In the genomic region with DNA sequence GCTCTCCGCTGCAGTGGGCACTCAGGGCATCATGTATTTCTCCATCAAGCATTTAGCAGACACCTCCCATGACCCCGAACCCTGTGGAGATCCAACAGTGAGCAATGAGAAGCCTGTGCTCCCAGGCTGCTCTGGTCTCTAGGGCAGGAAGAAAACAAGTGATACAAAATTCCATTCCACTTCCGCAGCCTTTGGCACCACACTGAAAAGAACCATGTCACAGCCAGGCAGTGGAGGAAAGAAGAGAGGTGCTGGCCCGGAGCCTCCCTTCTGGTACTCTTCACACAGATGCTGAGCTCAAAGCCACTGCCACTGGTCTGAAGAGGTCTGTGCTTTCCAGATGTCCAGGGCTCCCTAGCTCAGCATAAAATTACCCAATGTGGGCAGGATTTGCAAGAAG, we compare ENCODE assay signal across 27 mouse cellular contexts.
DNase-seq lines count a peak whose midpoint lies in the region; ATAC-seq and TF ChIP-seq lines count a peak whose summit lies in the region.
"Had no signal": no experiment of that assay in that cellular context is flagged by ENCODE, and none has a peak within 500 bp of the region (broad histone marks: within the 10 kb centered on the region; RNA-seq: fewer than 3 reads in every experiment).

No protein-coding gene starts in this region.

- H3K36me3 ChIP-seq in heart, embryonic 11.5 days (ENCODE audit: control insufficient read depth, insufficient read depth, low read length): no peaks in the 10 kb centered on the region
- H3K36me3 ChIP-seq: embryonic facial prominence, embryonic 13.5 days; forebrain, embryonic 10.5 days; forebrain, embryonic 15.5 days; hindbrain, embryonic 12.5 days; intestine, embryonic 15.5 days; limb, embryonic 13.5 days; midbrain, embryonic 12.5 days; neural tube, embryonic 12.5 days had no signal

- H3K4me1 ChIP-seq in heart, embryonic 11.5 days (ENCODE audit: control insufficient read depth, insufficient read depth, low read length): no peaks in the 10 kb centered on the region
- no peaks in the 10 kb centered on the region for H3K4me1 ChIP-seq in cerebellum, adult 2 months (ENCODE audit: control insufficient read depth, insufficient read depth, low read length)
- H3K4me1 ChIP-seq: embryonic facial prominence, embryonic 13.5 days; hindbrain, embryonic 12.5 days; intestine, embryonic 15.5 days; megakaryocyte, embryonic 14.5 days had no signal

- H3K4me2 ChIP-seq in heart, embryonic 11.5 days: no peak overlapping the region
- H3K4me2 ChIP-seq: embryonic facial prominence, embryonic 13.5 days; forebrain, embryonic 15.5 days; hindbrain, embryonic 12.5 days; intestine, embryonic 15.5 days; limb, embryonic 13.5 days; liver, embryonic 11.5 days; midbrain, embryonic 12.5 days; neural tube, embryonic 12.5 days had no signal

- no peak overlapping the region for H3K27ac ChIP-seq in heart, embryonic 11.5 days (ENCODE audit: low read depth, low read length)
- no peak overlapping the region for H3K27ac ChIP-seq in cerebellum, adult 2 months (ENCODE audit: insufficient read depth, low read length)
- H3K27ac ChIP-seq: embryonic facial prominence, embryonic 13.5 days; forebrain, embryonic 10.5 days; forebrain, embryonic 15.5 days; hindbrain, embryonic 12.5 days; hindbrain, postnatal 0 days; intestine, embryonic 15.5 days; layer of hippocampus, adult 2 months; limb, embryonic 13.5 days; midbrain, embryonic 12.5 days; neural tube, embryonic 12.5 days had no signal

- no peak overlapping the region for H3K9ac ChIP-seq in heart, embryonic 11.5 days (ENCODE audit: low read depth, low read length)
- H3K9ac ChIP-seq: embryonic facial prominence, embryonic 13.5 days; forebrain, embryonic 15.5 days; hindbrain, embryonic 12.5 days; intestine, embryonic 15.5 days; limb, embryonic 13.5 days; midbrain, embryonic 12.5 days; neural tube, embryonic 12.5 days had no signal

- H3K4me3 ChIP-seq in heart, embryonic 11.5 days (ENCODE audit: low read depth, low read length): no peak overlapping the region
- no peak overlapping the region for H3K4me3 ChIP-seq in cerebellum, adult 2 months (replicated peaks; ENCODE audit: insufficient read depth, low read depth, low read length)
- H3K4me3 ChIP-seq: embryonic facial prominence, embryonic 13.5 days; forebrain, embryonic 10.5 days; forebrain, embryonic 15.5 days; hindbrain, embryonic 12.5 days; intestine, embryonic 15.5 days; layer of hippocampus, adult 2 months; limb, embryonic 13.5 days; megakaryocyte, embryonic 14.5 days; midbrain, embryonic 12.5 days; myocyte; neural tube, embryonic 12.5 days had no signal

- no peaks in the 10 kb centered on the region for H3K9me3 ChIP-seq in heart, embryonic 11.5 days (replicated peaks; ENCODE audit: control insufficient read depth, low read length)
- H3K9me3 ChIP-seq: embryonic facial prominence, embryonic 13.5 days; forebrain, embryonic 10.5 days; forebrain, embryonic 15.5 days; hindbrain, embryonic 12.5 days; intestine, embryonic 15.5 days; limb, embryonic 13.5 days; midbrain, embryonic 12.5 days; neural tube, embryonic 12.5 days had no signal

- no peak for ATAC-seq in heart, embryonic 11.5 days (replicated peaks; ENCODE audit: insufficient number of reproducible peaks, low FRiP score, low TSS enrichment)
- ATAC-seq: forebrain, embryonic 15.5 days; hindbrain, postnatal 0 days; intestine, embryonic 15.5 days had no signal

- H3K27me3 ChIP-seq in heart, embryonic 11.5 days (ENCODE audit: control insufficient read depth, insufficient read depth, low read length): no peaks in the 10 kb centered on the region
- H3K27me3 ChIP-seq in cerebellum, adult 2 months (ENCODE audit: control insufficient read depth, insufficient read depth, low read length): no peaks in the 10 kb centered on the region
- H3K27me3 ChIP-seq: embryonic facial prominence, embryonic 13.5 days; forebrain, embryonic 15.5 days; hindbrain, embryonic 12.5 days; intestine, embryonic 15.5 days; limb, embryonic 13.5 days; megakaryocyte, embryonic 14.5 days; midbrain, embryonic 12.5 days; neural tube, embryonic 12.5 days had no signal

- TF ChIP-seq CTCF in cerebellum, adult 2 months (IDR thresholded peaks at IDR 0.05; ENCODE audit: borderline replicate concordance, insufficient read depth, low read depth, low read length): no peak

- no peak for TF ChIP-seq POLR2A in cerebellum, adult 2 months (IDR thresholded peaks at IDR 0.05; ENCODE audit: borderline replicate concordance, insufficient read depth, low read length)

- peak; percentile 98 for DNase-seq in heart, adult 11 months
- DNase-seq in ovary, postnatal 14 days (ENCODE audit: low spot score): peak; percentile 7
- no peak for DNase-seq in ovary, postnatal 36 days (ENCODE audit: low spot score)
- DNase-seq in heart, postnatal 25 days (ENCODE audit: low spot score): peak; percentile 43
- no peak for DNase-seq in spleen, adult 12 weeks (ENCODE audit: low spot score)
- DNase-seq in cerebellum, adult 2 months: no peak
- DNase-seq: adrenal gland, postnatal 14 days; cerebellum, adult 11 months; cerebellum, adult 9-11 months; kidney, adult 2 months; kidney, postnatal 36 days; lung, postnatal 4 days; thymus, postnatal 14 days had no signal

- intact Hi-C loops in heart, postnatal 25 days (cut with DNase I): no loop called here

- 72% methylated on average over 4 of the region's 4 CpGs for WGBS in heart, embryonic 11.5 days (ENCODE audit: insufficient replicate concordance)
- 36% methylated on average over 4 of the region's 4 CpGs for WGBS in cerebellum, adult 2 months

Comparison
In these comparisons a context has a peak if more than half of its experiments do, and no peak if none do; other contexts are left out.
1. DNase-seq: peak in heart, adult 11 months (single experiment), ovary, postnatal 14 days (single experiment) and heart, postnatal 25 days (single experiment); none in ovary, postnatal 36 days (single experiment), spleen, adult 12 weeks (single experiment) and cerebellum, adult 2 months (0 of 2).